Mouse (Mus musculus) embryonic stem cell, embryonic (primary cell): ENCODE data around the gene Nid1.

Experiments used
- CTCF ChIA-PET, 4 experiments: fragments of 300-600 bp in 2 of 4; fragments of 350-600 bp in 2 of 4; sonication (Branson Sonifier 250); formaldehyde crosslinking; loops; one replicate each; lab custom pipeline; 2022; ENCODE audit warnings: inconsistent platforms in 2 of 4; lab: Charles Lee
- POLR2A ChIA-PET, 4 experiments: fragments of 300-600 bp in 2 of 4; fragments of 350-600 bp in 2 of 4; sonication (Branson Sonifier 250); formaldehyde crosslinking; loops; one replicate each; lab custom pipeline; 2022; ENCODE audit warnings: antibody characterized with exemption in 4 of 4, inconsistent platforms in 1 of 4; lab: Charles Lee

Gene Nid1

DNA sequence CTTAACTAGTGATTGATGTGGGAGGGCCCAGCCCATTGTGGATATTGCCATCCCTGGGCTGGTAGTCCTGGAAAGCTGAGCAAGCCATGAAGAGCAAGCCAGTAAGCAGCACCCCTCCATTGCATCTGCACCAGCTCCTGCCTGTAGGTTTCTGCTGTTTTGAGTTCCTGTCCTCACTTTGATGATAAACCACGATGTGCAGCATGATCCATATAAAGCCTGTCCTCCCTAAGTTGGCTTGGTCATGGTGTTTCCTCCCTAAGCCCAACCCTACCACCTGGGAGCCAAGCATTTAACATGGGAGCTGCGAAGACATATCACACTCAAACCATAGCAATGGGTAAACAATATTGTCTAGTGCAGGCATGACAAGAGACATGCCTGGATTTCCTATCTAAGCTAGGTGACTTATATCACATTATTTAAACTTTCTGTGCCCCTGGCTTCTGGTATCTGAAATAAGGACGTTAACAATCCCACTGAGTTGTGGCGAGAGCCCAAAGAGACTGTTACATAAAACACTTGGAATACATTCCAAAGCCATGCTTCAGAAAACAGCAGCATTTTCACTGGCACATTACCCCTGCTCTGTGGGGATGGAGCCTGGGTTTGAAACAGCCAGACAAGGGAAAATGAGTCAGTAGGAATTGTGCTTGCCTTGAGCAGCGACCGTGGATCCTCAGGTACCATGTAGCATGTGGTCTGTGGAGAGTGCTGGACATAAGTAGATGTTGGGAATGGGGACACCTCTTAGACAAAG, 111.3 kb downstream of the Nid1 start:
- ChIA-PET POLR2A (interaction anchor here in 1 of 4 experiments (1.1 to 1.4 kb wide), 2 partner anchors 9 to 10 kb away, joined by 3 to 4 read pairs; no protein-coding TSS in a partner anchor), CTCF (interaction anchor here in 1 of 4 experiments (0.5 kb wide), 1 partner anchor 40 kb away, joined by 3 read pairs; no protein-coding TSS in a partner anchor)

GRCm38 (mm10) chr13:13549687-13550660, 112.6 kb downstream of the Nid1 start:
- POLR2A ChIA-PET, result interaction anchor here in 2 of 4 experiments (1.2 to 1.4 kb wide), 2 partner anchors 11 kb away, joined by 3 to 4 read pairs; no protein-coding TSS in a partner anchor
- CTCF ChIA-PET, result interaction anchor here in 1 of 4 experiments (0.7 kb wide), 1 partner anchor 120 kb away, joined by 3 read pairs; no protein-coding TSS in a partner anchor

GRCm38 (mm10) chr13:13552020-13552419, 114.7 kb downstream of the Nid1 start:
- ChIA-PET POLR2A (no interaction called here), CTCF (no interaction called here)

DNA sequence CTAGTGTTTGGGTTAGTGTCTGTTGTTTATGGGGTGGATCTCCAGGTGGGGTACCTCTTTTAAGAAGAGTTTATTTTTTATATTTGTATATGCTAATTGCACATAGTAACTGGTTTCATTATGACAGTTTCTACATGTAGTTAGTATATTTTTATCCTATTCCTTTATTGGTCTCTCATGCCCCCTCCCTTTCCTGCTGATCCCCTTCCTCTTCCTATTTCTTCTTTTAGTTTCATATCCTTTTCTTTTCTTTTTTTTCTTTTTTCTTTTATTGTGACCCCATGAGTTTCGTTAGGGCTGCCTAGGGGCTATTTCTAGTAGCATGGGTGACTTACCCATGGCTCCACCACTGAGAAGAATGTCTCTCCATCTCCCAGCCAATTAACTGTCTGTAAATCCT, 116.3 kb downstream of the Nid1 start:
- ChIA-PET CTCF (interaction anchor here in 1 of 4 experiments (0.7 kb wide), 1 partner anchor 802 kb away, joined by 8 read pairs; no protein-coding TSS in a partner anchor), POLR2A (interaction anchor here in 1 of 4 experiments (0.6 kb wide), 1 partner anchor 15 kb away, joined by 5 read pairs; no protein-coding TSS in a partner anchor)

DNA sequence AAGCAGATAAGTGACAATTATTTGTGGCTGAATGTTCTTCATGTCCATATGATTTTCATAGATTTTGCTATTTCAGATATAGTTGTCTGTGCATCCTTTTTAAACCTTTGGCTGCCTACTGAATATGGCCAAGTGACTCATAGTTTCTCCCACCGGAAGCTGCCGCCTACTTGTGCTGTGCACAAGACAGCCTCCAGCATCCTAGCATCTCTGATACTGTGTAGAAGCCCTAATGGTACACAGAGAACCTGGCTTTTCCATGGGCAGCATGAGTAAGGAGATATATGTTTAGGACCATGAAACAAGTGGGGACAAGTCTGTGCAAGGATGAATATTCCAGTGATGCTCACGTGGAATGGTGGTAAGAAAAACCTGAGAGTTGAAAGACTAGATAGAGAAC, 117.8 kb downstream of the Nid1 start:
- ChIA-PET CTCF (no interaction called here), POLR2A (no interaction called here)

DNA sequence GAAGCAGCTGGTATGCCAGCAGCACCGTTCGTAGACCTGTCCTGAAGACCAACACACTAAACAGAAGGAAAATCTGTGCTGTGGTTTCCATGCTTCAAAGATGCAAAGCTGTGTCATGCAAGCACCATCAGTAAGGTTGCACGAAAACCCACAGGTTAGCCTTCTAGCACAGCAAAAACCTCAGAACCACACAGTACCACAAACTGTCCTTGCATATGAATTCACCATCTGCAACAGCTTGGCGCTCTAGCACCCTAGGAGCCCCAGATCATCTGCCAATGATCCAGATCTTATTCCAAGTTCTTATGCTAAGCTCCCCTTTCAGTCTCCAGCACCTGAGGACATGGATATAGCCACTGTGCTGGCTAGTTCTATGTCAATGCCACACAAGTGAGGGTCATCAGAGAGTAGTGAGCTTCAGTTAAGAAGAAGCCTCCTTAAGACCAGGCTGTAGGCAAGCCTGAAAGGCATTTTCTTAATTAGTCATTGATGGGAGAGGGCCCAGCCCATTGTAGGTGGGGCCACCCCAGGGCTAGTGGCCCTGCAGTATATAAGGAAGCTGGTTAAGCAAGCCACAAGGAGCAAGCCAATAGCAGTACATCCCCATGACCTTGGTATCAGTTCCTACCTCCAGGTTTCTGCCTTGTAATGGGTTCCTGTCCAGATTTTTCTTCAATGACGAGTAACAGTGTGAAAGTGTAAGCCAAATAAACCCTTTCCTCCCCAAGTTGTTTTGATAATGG, 119.8 kb downstream of the Nid1 start:
- POLR2A ChIA-PET, result interaction anchor here in 2 of 4 experiments (1.2 to 1.6 kb wide), 3 partner anchors 9 to 33 kb away, joined by 3 read pairs; partner anchors contain the start of gene Lyst (in 1 of the 2)
- CTCF ChIA-PET, result no interaction called here

- CTCF ChIA-PET, result no interaction called here
- POLR2A ChIA-PET, result interaction anchor here in 2 of 4 experiments (0.6 to 1.6 kb wide), 6 partner anchors 10 to 1382 kb away, joined by 3 to 6 read pairs (median 4); no protein-coding TSS in a partner anchor
These were observed 120.9 kb downstream of the Nid1 start for GRCm38 (mm10) chr13:13558251-13558650.

- CTCF ChIA-PET, result no interaction called here
- POLR2A ChIA-PET, result interaction anchor here in 1 of 4 experiments (0.7 kb wide), 1 partner anchor 11 kb away, joined by 6 read pairs; no protein-coding TSS in a partner anchor
These were observed 121.5 kb downstream of the Nid1 start for GRCm38 (mm10) chr13:13558900-13559299.
